Mouse (Mus musculus) testis, adult 2 months (tissue): Measurements from ENCODE around the gene Plcb1.

ENCODE experiments used
- CTCF ChIP-seq: fragments of 200-500 bp; IDR thresholded peaks from 2 replicates; pipeline ENCODE4 v1.5.1; 2012; ENCODE audit warnings: low read depth, mild to moderate bottlenecking, inconsistent platforms, low read length, moderate library complexity; ENCODE audit not compliant: control insufficient read depth, insufficient read depth, insufficient replicate concordance
- POLR2A ChIP-seq: fragments of 200-500 bp; IDR thresholded peaks from 2 replicates; pipeline ENCODE4 v1.6.1; 2012; ENCODE audit warnings: low read depth, mild to moderate bottlenecking, inconsistent platforms, low read length, moderate library complexity; ENCODE audit not compliant: control insufficient read depth

- TF ChIP-seq POLR2A (no peak), CTCF (no peak)
Measured at GRCm38 (mm10) chr2:134763406-134763990, 22.4 kb upstream of the Plcb1 start.
